Mouse (Mus musculus) midbrain, embryonic 14.5 days (tissue): ENCODE measurements around the gene Fsd2. TPM values are rescaled to one million over a fixed set of nuclear protein-coding genes. Genes with fewer than 3 reads are reported as not detected.

Source experiments
- ATAC-seq: fragments of 200-750 bp; cut with Nextera tagmentation; 2 replicates; pipeline ENCODE4 v1.8.0; 2017; ENCODE audit warnings: moderate number of reproducible peaks, moderate library complexity; ENCODE audit not compliant: low FRiP score, low TSS enrichment
- DNase-seq: peaks from one replicate; pipeline ENCODE4 v3.0.0-alpha.2; 2015
- H3K27ac ChIP-seq: fragments of 300-500 bp; sonication (generic); replicated peaks from 2 replicates; pipeline ENCODE4 v1.5.1; 2014; ENCODE audit warnings: mild to moderate bottlenecking, low read depth, low read length, moderate library complexity
- H3K27me3 ChIP-seq: fragments of 300-500 bp; sonication (generic); 2 replicates; pipeline ENCODE4 v1.6.1; 2014; ENCODE audit warnings: low read length, control low read depth, mixed read lengths; ENCODE audit not compliant: control insufficient read depth, insufficient read depth
- H3K36me3 ChIP-seq: fragments of 300-500 bp; sonication (generic); 2 replicates; pipeline ENCODE4 v1.6.1; 2014; ENCODE audit warnings: low read length, control low read depth; ENCODE audit not compliant: control insufficient read depth, insufficient read depth
- H3K4me1 ChIP-seq: fragments of 300-500 bp; sonication (generic); 2 replicates; pipeline ENCODE4 v1.6.1; 2014; ENCODE audit warnings: mild to moderate bottlenecking, antibody characterized with exemption, low read length, control low read depth; ENCODE audit not compliant: control insufficient read depth, insufficient read depth
- H3K4me2 ChIP-seq: fragments of 300-500 bp; sonication (generic); 2 replicates; pipeline ENCODE4 v1.6.1; 2014; ENCODE audit warnings: mild to moderate bottlenecking, low read length, moderate library complexity
- H3K4me3 ChIP-seq: fragments of 300-500 bp; sonication (generic); replicated peaks from 2 replicates; pipeline ENCODE4 v1.5.1; 2014; ENCODE audit warnings: low read depth, low read length
- H3K9ac ChIP-seq: fragments of 300-500 bp; sonication (generic); replicated peaks from 2 replicates; pipeline ENCODE4 v1.6.1; 2014; ENCODE audit warnings: mild to moderate bottlenecking, low read length, moderate library complexity
- H3K9me3 ChIP-seq: fragments of 300-500 bp; sonication (generic); 2 replicates; pipeline ENCODE4 v1.6.1; 2016; ENCODE audit warnings: low read length, control low read depth, mixed read lengths; ENCODE audit not compliant: control insufficient read depth
- WGBS: fragments of 180-500 bp; shearing (Covaris S2); extraction: QIAGEN DNeasy Blood & Tissue Kit; methylation state at CpG from one replicate; pipeline ENCODE4 v1.1.7; 2014; 5-methylcytosine and 5-hydroxymethylcytosine counted together
- polyA plus RNA-seq: library from polyadenylated mRNA; unstranded; fragments of >200 nt; fragmentation: Nextera tagmentation; extraction: Ambion mirVana; gene quantifications from 2 replicates; pipeline ENCODE4 v1.2.1, GENCODE M21; 2014

The Fsd2 gene
- polyA plus RNA-seq, 1 experiment from 2014 or later, result 0.20 TPM

DNA sequence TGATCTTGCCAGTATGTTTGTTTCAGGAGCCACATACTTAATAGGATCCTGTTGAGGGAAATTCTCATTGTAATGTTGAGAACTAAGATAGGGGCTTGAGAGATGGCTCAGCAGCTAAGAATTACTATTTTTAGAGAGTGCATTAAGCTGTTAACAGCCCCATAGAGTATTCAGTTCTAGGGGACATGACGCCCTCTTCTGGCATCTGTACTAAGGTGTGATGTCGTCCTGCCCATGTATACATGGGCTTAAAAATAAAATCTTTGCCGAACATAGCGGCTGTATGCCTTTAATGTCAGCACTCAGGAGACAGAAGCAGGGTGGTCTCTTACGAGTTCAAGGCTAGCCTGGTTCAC, 4.0 kb upstream of the Fsd2 start:
- Histone ChIP-seq H3K4me3 (peak overlapping the region; percentile 83), H3K9me3 (no peaks in the 10 kb centered on the region), H3K27ac (no peak overlapping the region; the same call in 1 of the 2 replicates), H3K27me3 (no peaks in the 10 kb centered on the region), H3K9ac (no peak overlapping the region), H3K36me3 (peaks cover 8% of the 10 kb centered on the region; the same call in 1 of the 2 replicates), H3K4me2 (peak overlapping the region; percentile 68), H3K4me1 (peaks cover 17% of the 10 kb centered on the region)
- DNase-seq, result no peak
- no peak; the same call in 1 of the 2 replicates for ATAC-seq
- 4% methylated on average over 5 of the region's 5 CpGs for WGBS

DNA sequence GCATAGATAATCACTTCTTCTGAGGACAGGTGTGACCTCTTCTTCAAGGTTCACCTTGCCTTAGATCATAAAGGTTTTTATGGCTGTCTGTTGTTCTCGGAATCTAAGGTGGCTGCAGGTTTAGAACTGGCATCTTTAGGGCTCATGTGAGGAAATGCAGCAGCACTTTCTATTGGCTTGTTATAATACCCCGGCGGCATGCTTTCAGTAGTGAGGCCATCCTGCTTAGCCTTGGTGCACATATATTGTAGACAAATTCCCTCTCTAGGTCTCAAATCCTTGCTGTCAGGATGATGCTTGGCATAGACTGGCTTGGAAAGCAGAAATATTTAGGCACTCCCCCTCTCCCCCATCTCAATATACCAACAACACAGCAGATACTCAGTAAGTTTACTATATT, 3.5 kb upstream of the Fsd2 start:
- Histone ChIP-seq H3K36me3 (peaks cover 3% of the 10 kb centered on the region; the same call in 1 of the 2 replicates), H3K27ac (no peak overlapping the region), H3K4me1 (peaks cover 17% of the 10 kb centered on the region), H3K4me3 (no peak overlapping the region), H3K4me2 (no peak overlapping the region), H3K9me3 (no peaks in the 10 kb centered on the region), H3K9ac (no peak overlapping the region), H3K27me3 (no peaks in the 10 kb centered on the region)
- 90% methylated on average over 3 of the region's 3 CpGs for WGBS
- no peak for ATAC-seq
- DNase-seq, result no peak

DNA sequence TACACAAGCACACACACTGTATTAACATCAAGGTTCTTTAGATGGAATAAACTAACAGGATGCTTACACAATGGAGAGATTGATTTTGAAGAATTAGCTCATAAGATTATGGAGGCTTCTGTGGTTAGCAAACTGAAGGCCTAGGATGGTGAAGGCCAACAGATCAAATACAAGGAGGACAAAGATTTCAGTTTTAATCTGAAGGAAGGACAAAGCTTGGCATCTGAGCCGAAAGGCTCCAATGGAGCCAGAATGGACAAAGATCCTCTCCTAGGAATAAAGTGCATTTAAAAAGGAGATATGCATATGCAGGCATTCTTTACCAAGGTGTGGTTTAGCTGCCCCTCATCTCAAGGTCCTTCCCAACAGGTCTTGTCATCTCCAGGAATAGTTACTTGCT, 3.1 kb upstream of the Fsd2 start:
- no peak overlapping the region for H3K9ac ChIP-seq
- ATAC-seq, result no peak

DNA sequence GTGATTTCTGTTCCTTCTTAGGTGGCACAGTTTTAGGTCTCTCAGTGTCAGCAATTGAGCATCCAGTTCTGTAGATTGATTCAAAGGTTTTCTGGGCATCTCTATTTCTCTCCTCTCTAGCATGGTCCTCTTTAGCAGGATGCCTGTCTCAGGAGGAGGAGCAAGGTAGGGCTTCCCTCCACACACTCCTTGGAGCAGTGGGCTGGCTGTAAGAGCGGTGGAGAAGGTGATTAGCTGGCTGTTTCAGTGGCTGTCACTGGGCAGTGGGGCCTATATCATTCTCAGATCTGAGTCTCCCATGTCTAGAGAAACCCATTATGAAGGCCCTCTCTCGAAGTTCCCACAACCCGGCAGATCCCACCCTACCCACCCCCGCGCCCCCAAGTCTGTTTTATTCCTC, 652 bp upstream of the Fsd2 start:
- H3K27me3 ChIP-seq, result no peaks in the 10 kb centered on the region
- H3K27ac ChIP-seq, result no peak overlapping the region
- DNase-seq, result no peak
- H3K36me3 ChIP-seq, result no peaks in the 10 kb centered on the region
- H3K9me3 ChIP-seq, result no peaks in the 10 kb centered on the region
- peaks cover 5% of the 10 kb centered on the region for H3K4me1 ChIP-seq
- no peak overlapping the region for H3K4me3 ChIP-seq
- 94% methylated on average over 5 of the region's 5 CpGs for WGBS
- no peak overlapping the region for H3K4me2 ChIP-seq
- no peak for ATAC-seq
- no peak overlapping the region for H3K9ac ChIP-seq

More for the DNA sequence above, 3.1 kb upstream of the Fsd2 start:
- H3K4me2 ChIP-seq, result no peak overlapping the region
- no peak overlapping the region for H3K27ac ChIP-seq
- H3K4me3 ChIP-seq, result no peak overlapping the region
- no peaks in the 10 kb centered on the region for H3K9me3 ChIP-seq
- H3K36me3 ChIP-seq, result no peaks in the 10 kb centered on the region
- no peaks in the 10 kb centered on the region for H3K27me3 ChIP-seq
- WGBS, result 90% methylated on average over 1 of the region's 1 CpGs
- no peak for DNase-seq
- peaks cover 17% of the 10 kb centered on the region for H3K4me1 ChIP-seq

DNA sequence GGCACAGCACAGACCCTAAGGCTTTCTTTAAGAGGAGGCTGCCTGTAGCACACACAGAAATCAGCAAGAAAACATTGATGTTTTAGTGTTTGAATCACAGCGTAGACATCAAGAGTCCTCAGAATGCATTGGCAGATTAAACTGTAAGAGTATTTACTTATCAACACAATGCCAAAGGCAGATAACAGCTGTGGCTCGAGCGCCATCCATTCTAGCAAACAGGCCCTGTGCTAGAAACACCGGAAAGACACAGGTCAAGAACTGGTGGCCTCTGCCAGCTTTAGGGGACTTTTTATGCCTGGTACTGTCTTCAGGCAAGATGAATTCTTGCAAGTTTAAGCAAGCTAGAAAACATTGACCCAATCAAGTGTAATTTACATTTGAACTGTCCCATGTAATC, 412 bp downstream of the Fsd2 start:
- no peak overlapping the region for H3K4me3 ChIP-seq
- no peak overlapping the region for H3K9ac ChIP-seq
- no peaks in the 10 kb centered on the region for H3K36me3 ChIP-seq
- no peak overlapping the region for H3K27ac ChIP-seq
- H3K27me3 ChIP-seq, result no peaks in the 10 kb centered on the region
- H3K9me3 ChIP-seq, result no peaks in the 10 kb centered on the region
- DNase-seq (no peak), ATAC-seq (no peak)
- no peak overlapping the region for H3K4me2 ChIP-seq
- no peaks in the 10 kb centered on the region for H3K4me1 ChIP-seq
- WGBS, result 72% methylated on average over 4 of the region's 4 CpGs

DNA sequence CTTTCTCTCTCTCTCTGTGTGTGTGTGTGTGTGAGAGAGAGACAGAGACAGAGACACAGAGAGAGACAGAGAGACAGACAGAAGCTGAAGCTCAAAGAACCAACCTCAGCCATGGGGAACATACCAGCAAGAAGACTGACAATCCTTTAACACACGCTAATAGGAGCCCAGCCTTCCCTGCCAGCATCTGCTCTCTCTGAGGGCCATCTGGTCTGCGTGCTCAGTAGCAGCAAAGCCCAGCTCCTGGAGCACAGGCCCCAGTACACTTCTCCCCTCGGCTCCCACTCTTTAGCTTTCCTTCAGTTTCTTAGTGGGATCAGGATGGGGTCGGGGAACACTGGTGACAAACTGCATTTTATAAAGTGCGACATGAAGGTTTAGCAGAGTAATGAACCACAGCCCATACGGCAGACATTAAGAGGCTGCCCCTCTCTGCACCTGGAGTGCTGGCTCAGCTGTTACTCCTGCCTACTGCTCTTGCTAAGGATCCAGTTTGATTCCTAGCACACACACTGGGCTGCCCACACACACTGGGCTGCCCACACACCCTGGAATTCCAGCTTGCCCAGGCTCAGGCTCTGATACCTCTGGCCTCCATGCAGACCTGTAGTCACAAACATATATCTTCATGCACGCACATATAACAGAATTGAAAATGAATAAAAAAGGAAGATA, 1.2 kb downstream of the Fsd2 start:
- WGBS, result 60% methylated on average over 7 of the region's 7 CpGs
- Histone ChIP-seq H3K4me2 (no peak overlapping the region), H3K4me1 (no peaks in the 10 kb centered on the region), H3K4me3 (no peak overlapping the region), H3K27ac (no peak overlapping the region), H3K9me3 (no peaks in the 10 kb centered on the region), H3K9ac (no peak overlapping the region), H3K36me3 (no peaks in the 10 kb centered on the region), H3K27me3 (no peaks in the 10 kb centered on the region)
- ATAC-seq (no peak), DNase-seq (peak; percentile 39)

DNA sequence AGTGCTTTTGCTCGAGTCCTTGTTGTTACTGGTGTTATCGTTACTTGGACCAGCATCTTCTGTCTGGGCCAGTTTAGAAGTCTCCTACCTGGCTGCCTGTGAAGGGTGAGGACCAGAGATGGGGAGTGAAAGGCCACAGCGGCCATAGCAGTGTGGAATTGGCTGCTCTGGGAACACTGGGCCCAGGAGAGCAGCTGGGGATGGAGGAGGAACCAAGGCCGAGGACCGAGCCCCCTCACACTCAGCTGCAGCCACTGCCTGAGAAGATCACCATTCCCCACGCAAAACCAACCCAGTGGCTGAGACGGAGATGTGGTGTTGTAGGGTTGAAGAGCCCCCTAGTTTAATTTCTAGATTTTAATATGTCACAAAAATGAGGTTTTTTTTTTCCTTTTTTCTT, 2.0 kb downstream of the Fsd2 start:
- Histone ChIP-seq H3K4me3 (no peak overlapping the region), H3K27me3 (no peaks in the 10 kb centered on the region), H3K9ac (no peak overlapping the region), H3K36me3 (no peaks in the 10 kb centered on the region), H3K9me3 (no peaks in the 10 kb centered on the region), H3K27ac (no peak overlapping the region), H3K4me1 (no peaks in the 10 kb centered on the region), H3K4me2 (no peak overlapping the region)
- ATAC-seq (no peak), DNase-seq (no peak)
- WGBS, result 73% methylated on average over 7 of the region's 7 CpGs

DNA sequence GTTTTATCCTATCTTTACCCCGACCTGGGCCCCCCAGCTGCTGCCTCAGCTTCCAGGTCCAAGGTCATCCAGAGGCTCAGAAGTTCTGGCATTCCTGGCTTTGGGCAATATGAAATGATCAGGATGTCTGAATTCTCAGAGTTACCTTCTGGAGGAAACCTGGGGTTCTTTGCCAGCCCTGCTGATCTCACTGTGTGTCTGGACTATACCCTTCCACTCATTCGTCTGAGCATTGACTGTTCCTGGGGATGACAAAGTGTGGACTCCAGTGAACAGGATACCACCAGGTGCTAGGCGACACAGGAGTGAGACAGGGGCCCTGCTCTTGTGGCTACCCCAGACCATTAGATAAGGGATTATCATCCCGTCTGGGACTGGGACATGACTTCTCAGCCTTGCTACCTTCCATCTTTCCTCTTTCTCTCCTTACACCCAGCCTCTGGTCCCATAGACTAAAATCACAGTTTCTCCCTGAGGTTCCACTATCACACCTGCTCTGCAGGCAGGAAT, 3.2 kb downstream of the Fsd2 start:
- WGBS, result 78% methylated on average over 4 of the region's 4 CpGs

DNA sequence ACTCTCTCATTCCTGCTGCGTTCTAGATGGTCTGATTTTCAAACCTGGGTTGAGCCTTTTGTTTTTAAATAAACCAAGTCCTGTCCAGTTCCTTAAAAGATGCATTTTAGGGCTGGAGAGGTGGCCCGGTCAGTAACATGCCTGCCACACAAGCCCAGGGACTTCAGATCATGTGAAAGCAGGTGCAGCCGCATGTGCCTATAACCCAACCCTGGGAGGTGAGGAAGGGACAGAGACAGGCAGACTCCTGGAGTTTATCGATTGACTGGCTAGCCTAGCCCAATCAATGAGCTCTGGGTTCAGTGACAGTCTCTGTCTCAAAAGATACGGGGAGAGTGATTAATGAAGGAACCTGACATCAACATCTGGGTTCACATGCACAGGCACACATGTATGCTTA, 5.5 kb downstream of the Fsd2 start:
- DNase-seq (no peak), ATAC-seq (no peak)
- Histone ChIP-seq H3K36me3 (no peaks in the 10 kb centered on the region), H3K9me3 (no peaks in the 10 kb centered on the region), H3K9ac (no peak overlapping the region), H3K4me2 (no peak overlapping the region), H3K4me1 (no peaks in the 10 kb centered on the region), H3K27me3 (no peaks in the 10 kb centered on the region), H3K4me3 (no peak overlapping the region), H3K27ac (peak overlapping the region; percentile 55; the same call in 1 of the 2 replicates)
- WGBS, result 82% methylated on average over 5 of the region's 5 CpGs

More for the DNA sequence above, 3.2 kb downstream of the Fsd2 start:
- Histone ChIP-seq H3K27me3 (no peaks in the 10 kb centered on the region), H3K4me2 (no peak overlapping the region), H3K4me3 (no peak overlapping the region), H3K4me1 (no peaks in the 10 kb centered on the region), H3K27ac (no peak overlapping the region), H3K36me3 (no peaks in the 10 kb centered on the region), H3K9ac (no peak overlapping the region), H3K9me3 (no peaks in the 10 kb centered on the region)
- ATAC-seq (no peak), DNase-seq (no peak)
